Mouse (Mus musculus): Measurements from ENCODE around the gene Peak1. TPM values are rescaled to one million over a fixed set of nuclear protein-coding genes. Genes with fewer than 3 reads are reported as not detected.

Peak1 gene
- total RNA-seq, 2 experiments from 2014 or later, result 10.8 to 18.2 TPM

DNA sequence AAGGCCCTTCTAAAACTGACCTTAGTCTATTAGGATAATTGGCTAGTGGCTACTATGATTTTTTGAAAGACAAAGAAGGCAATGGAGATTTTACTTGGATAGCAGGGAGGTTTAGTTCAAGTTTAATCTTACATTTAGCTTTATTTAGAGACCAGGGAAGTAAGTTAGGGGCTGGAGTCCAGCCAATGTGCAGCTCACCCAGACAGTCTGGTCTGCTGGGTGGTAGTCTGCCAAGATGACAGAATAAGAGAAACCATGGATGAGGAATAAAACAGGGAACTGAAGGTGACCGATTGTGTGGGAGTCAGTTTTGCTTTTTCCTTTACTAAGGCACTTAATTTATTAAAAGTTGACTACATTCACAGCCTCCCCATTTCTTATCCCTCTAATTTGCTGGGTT, 200.5 kb downstream of the Peak1 start:
- intact Hi-C loops (cut with DNase I), result no loop called here
- Histone ChIP-seq H3K4me3 (no peak overlapping the region), H3K27ac (no peak overlapping the region)
- peak; percentile 33 for DNase-seq
- TF ChIP-seq CTCF (IDR thresholded peaks at IDR 0.05), result no peak

DNA sequence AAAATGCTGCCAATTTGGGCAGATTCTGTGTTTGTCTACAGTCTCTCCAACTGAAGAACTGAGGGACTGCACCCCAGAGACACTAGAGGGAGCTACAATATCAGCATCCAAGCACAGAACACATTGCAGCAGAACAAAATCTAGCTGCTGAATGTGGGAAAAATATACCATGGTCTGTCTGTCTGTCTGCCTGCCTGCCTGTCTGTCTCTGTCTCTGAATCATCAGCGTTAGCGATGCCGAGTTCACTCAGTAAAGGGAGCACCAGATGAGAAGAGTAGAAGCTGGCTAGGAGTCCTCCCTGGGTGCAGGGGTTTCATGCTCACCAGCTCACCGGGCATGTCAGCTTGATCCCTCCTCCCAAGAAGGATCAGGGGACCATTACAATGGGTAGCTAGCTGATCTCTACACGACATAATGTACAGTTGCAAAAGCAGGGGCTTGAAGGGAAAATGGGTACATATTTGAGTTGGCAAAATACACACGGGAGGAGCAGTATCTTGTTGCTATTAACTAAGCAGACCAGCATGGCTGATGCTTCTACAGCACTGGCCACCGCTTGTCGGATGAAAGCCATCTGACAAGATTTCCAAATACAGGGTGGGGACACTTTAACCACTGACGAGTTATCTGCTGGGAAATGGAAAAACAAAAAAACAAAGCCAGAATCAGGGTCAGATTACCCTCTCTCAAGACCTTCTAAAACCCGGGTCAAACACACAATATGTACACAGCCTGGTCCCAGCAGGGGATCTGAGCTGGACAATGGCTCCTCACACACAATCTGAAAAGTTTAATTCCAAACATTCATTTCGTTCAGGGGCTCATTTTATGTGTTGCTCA, 204.2 kb downstream of the Peak1 start:
- Histone ChIP-seq H3K4me3 (peak overlapping the region; percentile 17), H3K27ac (peak overlapping the region; percentile 70)
- intact Hi-C loops (cut with DNase I), result loop anchor here (1.0 to 5.0 kb wide), 3 partner anchors 204 to 340 kb away; partner anchors contain the start of genes Hmg20a and Peak1
- peak; percentile 96 for TF ChIP-seq CTCF (IDR thresholded peaks at IDR 0.05)
- DNase-seq, result peak; percentile 47

GRCm38 (mm10) chr9:56208817-56209216, 209.1 kb downstream of the Peak1 start:
- TF ChIP-seq CTCF (IDR thresholded peaks at IDR 0.05), result no peak
- H3K4me3 ChIP-seq, result no peak overlapping the region
- no peak for DNase-seq
- intact Hi-C loops (cut with DNase I), result loop anchor here (10.0 kb wide), 1 partner anchor 426 kb away; no protein-coding TSS in a partner anchor
- H3K27ac ChIP-seq, result no peak overlapping the region

GRCm38 (mm10) chr9:56207516-56207915, 210.4 kb downstream of the Peak1 start:
- intact Hi-C loops (cut with DNase I), result loop anchor here (10.0 kb wide), 1 partner anchor 427 kb away; no protein-coding TSS in a partner anchor
- no peak for DNase-seq
- H3K27ac ChIP-seq, result no peak overlapping the region
- no peak for TF ChIP-seq CTCF (IDR thresholded peaks at IDR 0.05)
- H3K4me3 ChIP-seq, result no peak overlapping the region

- no peak for DNase-seq
- intact Hi-C loops (cut with DNase I), result loop anchor here (10.0 kb wide), 1 partner anchor 428 kb away; no protein-coding TSS in a partner anchor
- H3K27ac ChIP-seq, result no peak overlapping the region
- H3K4me3 ChIP-seq, result no peak overlapping the region
- TF ChIP-seq CTCF (IDR thresholded peaks at IDR 0.05), result no peak
Observed at GRCm38 (mm10) chr9:56207083-56207482, 210.8 kb downstream of the Peak1 start.

DNA sequence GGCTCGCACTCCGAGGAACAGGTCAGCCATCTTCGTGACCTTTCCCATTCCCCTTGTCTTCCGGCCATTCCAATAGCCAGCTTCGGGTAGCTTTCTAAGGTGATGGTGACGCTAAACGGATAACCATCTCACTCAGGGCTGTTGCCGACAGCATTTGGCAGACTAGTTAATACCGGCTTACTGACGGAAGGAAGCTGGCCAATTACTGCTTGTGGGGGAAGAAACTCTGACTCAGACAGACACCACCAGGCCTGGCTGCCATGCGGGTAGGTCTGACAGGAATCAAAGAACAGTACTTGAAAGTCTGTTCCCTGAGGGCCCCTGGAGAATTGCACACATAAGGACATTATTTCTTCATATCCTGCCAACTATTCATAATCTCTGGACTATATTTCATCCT, 212.5 kb downstream of the Peak1 start:
- intact Hi-C loops (cut with DNase I), result loop anchor here (10.0 kb wide), 1 partner anchor 429 kb away; no protein-coding TSS in a partner anchor
- no peak overlapping the region for H3K4me3 ChIP-seq
- no peak overlapping the region for H3K27ac ChIP-seq
- no peak for DNase-seq
- TF ChIP-seq CTCF (IDR thresholded peaks at IDR 0.05), result no peak

- no peak overlapping the region for H3K4me3 ChIP-seq
- H3K27ac ChIP-seq, result no peak overlapping the region
- no peak for TF ChIP-seq CTCF (IDR thresholded peaks at IDR 0.05)
- intact Hi-C loops (cut with DNase I), result loop anchor here (10.0 kb wide), 1 partner anchor 430 kb away; no protein-coding TSS in a partner anchor
- no peak for DNase-seq
Observed at GRCm38 (mm10) chr9:56204316-56204715, 213.6 kb downstream of the Peak1 start.

DNA sequence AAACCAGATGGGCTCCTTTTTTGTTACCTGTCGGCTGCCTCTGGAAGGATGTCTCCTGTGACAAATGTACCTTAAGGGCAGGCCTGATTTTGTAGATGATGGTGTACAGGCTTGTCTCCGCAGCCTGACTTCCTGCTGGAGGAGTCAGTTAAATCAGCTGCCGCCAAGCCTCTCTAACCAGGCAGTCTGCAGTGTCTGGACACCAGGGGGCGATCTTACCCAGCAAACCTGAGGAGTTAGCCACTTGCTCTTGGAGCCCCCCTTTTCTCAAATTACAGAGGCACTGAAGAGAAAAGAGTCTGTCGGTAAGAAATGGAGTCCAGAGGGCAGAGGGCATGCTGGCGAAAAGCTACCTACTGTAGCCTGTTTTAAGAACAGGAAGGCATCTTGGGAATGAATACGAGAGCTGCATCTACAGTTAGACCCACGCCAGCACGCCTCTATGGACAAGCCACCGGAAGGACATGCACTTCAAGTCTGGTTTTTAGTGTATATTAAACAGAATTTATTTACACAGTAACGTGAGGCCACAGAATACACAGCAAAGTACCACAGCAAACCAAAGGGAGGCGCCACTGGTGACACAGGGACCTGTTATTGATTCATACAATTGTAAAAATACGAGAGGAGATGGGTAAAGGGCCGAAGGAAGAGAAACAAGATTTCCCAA, 217.1 kb downstream of the Peak1 start:
- peak; percentile 93 for TF ChIP-seq CTCF (IDR thresholded peaks at IDR 0.05)
- intact Hi-C loops (cut with DNase I), result loop anchor here (10.0 kb wide), 1 partner anchor 434 kb away; no protein-coding TSS in a partner anchor
- DNase-seq, result peak; percentile 87
- Histone ChIP-seq H3K27ac (no peak overlapping the region), H3K4me3 (no peak overlapping the region)

- no peak for DNase-seq
- Histone ChIP-seq H3K4me3 (no peak overlapping the region), H3K27ac (no peak overlapping the region)
- TF ChIP-seq CTCF (IDR thresholded peaks at IDR 0.05), result no peak
- intact Hi-C loops (cut with DNase I), result loop anchor here (10.0 kb wide), 1 partner anchor 435 kb away; no protein-coding TSS in a partner anchor
Observed at GRCm38 (mm10) chr9:56200200-56200599, 217.7 kb downstream of the Peak1 start.

DNA sequence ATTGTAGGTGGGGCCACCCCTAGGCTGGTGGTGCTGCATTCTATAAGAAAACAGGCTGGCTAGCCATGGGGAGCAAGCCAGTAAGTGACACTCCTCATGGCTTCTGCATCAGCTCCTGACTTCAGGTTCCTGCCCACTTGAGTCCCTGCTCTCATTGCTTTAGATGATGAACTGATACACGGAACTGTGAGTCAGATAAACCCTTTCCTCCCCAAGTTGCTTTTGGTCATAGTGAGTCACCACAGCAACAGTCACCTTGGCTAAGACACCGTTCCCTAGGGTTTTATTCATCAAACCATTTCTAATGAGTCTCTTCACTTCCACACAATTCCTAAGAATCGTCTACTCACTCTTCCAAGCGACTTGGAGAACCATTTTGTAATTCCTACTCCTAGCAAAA, 220.9 kb downstream of the Peak1 start:
- intact Hi-C loops (cut with DNase I), result loop anchor here (5.0 kb wide), 1 partner anchor 80 kb away; no protein-coding TSS in a partner anchor
- no peak for TF ChIP-seq CTCF (IDR thresholded peaks at IDR 0.05)
- DNase-seq, result no peak
- Histone ChIP-seq H3K27ac (no peak overlapping the region), H3K4me3 (no peak overlapping the region)

DNA sequence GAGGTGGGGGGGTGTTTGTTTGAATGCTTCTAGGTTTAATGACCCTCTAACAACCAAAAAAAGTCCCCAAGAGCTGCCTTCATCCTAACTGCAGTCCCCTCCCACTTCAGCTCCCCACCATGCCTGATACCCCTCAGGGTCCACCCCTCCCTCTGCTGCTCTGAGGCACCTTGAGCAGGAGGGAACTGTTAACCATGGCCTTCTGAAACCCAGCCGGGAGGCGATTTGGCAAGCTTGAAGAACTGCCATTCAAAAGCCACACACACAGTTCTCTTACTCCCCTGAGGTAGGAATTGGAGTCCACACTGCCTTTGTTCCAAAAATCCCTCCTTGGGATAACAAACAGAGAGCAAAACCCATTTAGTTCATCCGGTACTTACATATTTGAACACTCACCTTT, 222.7 kb downstream of the Peak1 start:
- DNase-seq, result no peak
- intact Hi-C loops (cut with DNase I), result loop anchor here (5.0 kb wide), 1 partner anchor 78 kb away; no protein-coding TSS in a partner anchor
- no peak overlapping the region for H3K27ac ChIP-seq
- no peak overlapping the region for H3K4me3 ChIP-seq
- TF ChIP-seq CTCF (IDR thresholded peaks at IDR 0.05), result no peak

GRCm38 (mm10) chr9:56191498-56192455, 226.1 kb downstream of the Peak1 start:
- Histone ChIP-seq H3K27ac (no peak overlapping the region), H3K4me3 (no peak overlapping the region)
- no peak for DNase-seq
- intact Hi-C loops (cut with DNase I), result no loop called here
- no peak for TF ChIP-seq CTCF (IDR thresholded peaks at IDR 0.05)
